Mouse (Mus musculus) thymus, postnatal 10 days (tissue): ENCODE measurements around the gene Tcte1.

Source experiments
- DNase-seq, 2 experiments: peaks; one replicate each; pipeline ENCODE4 v3.0.0; 2021; ENCODE audit warnings: low spot score in 2 of 2

Tcte1 gene

GRCm38 (mm10) chr17:45547461-45548190, 24.4 kb downstream of the Tcte1 start:
- no peak for DNase-seq

- peak; percentile 50 to 65 for DNase-seq
Observed at GRCm38 (mm10) chr17:45548541-45549512, 25.6 kb downstream of the Tcte1 start.

- DNase-seq: peak; percentile 27 to 64
Observed at GRCm38 (mm10) chr17:45549617-45550181, 26.5 kb downstream of the Tcte1 start, which contains the start of gene Tmem151b. TSS of gene Tmem151b (minus strand) at chr17:45549677.

GRCm38 (mm10) chr17:45550253-45550652, 27.0 kb downstream of the Tcte1 start:
- DNase-seq: no peak

GRCm38 (mm10) chr17:45551249-45551796, 28.1 kb downstream of the Tcte1 start:
- DNase-seq: no peak

GRCm38 (mm10) chr17:45551816-45552451, 28.7 kb downstream of the Tcte1 start:
- DNase-seq: peak; percentile 74 to 84

- no peak for DNase-seq
Observed at GRCm38 (mm10) chr17:45553065-45553464, 29.8 kb downstream of the Tcte1 start.

- DNase-seq: no peak
Observed at GRCm38 (mm10) chr17:45554420-45554819, 31.2 kb downstream of the Tcte1 start.

- DNase-seq: peak; percentile 95 to 98
Observed at GRCm38 (mm10) chr17:45555452-45556106, 32.3 kb downstream of the Tcte1 start, which contains the start of gene Nfkbie. TSS of gene Nfkbie (plus strand) at chr17:45555703.

- no peak for DNase-seq
Observed at GRCm38 (mm10) chr17:45556107-45556489, 32.9 kb downstream of the Tcte1 start.

GRCm38 (mm10) chr17:45556514-45557245, 33.4 kb downstream of the Tcte1 start:
- no peak for DNase-seq

GRCm38 (mm10) chr17:45557246-45557824, 34.1 kb downstream of the Tcte1 start:
- DNase-seq: peak in 1 of 2 experiments; percentile 45

- peak in 1 of 2 experiments; percentile 38 for DNase-seq
Observed at GRCm38 (mm10) chr17:45557998-45558862, 35.0 kb downstream of the Tcte1 start.

- DNase-seq: no peak
Observed at GRCm38 (mm10) chr17:45559732-45560525, 36.7 kb downstream of the Tcte1 start.

GRCm38 (mm10) chr17:45563216-45563615, 40.0 kb downstream of the Tcte1 start:
- DNase-seq: no peak

- DNase-seq: peak; percentile 83 to 90
Observed at GRCm38 (mm10) chr17:45563655-45564530, 40.7 kb downstream of the Tcte1 start, which contains the start of gene Slc35b2. TSS of gene Slc35b2 (plus strand) at chr17:45563874.
